Mouse (Mus musculus) heart, adult 18-20 months (tissue): ENCODE measurements around the gene Drd1. TPM values are rescaled to one million over a fixed set of nuclear protein-coding genes. Genes with fewer than 3 reads are reported as not detected.

Source experiments
- DNase-seq, 2 experiments: peaks; one replicate each; pipeline ENCODE4 v3.0.0; 2021 to 2022; ENCODE audit warnings: mixed read lengths in 1 of 2
- long read RNA-seq, 2 experiments: library from polyadenylated mRNA; stranded (forward); transcript quantifications; one replicate each; pipeline ENCODE4 v2.0.0; 2021
- total RNA-seq, 2 experiments: library from RNA; stranded (reverse); gene quantifications; 2 replicates each; pipeline ENCODE4 v1.2.3; 2021

Drd1 gene
- total RNA-seq: under 1 TPM; 0.15 to 0.65 TPM
- long read RNA-seq, experiment 1: 0 reads
- long read RNA-seq, experiment 2: 0 reads

DNA sequence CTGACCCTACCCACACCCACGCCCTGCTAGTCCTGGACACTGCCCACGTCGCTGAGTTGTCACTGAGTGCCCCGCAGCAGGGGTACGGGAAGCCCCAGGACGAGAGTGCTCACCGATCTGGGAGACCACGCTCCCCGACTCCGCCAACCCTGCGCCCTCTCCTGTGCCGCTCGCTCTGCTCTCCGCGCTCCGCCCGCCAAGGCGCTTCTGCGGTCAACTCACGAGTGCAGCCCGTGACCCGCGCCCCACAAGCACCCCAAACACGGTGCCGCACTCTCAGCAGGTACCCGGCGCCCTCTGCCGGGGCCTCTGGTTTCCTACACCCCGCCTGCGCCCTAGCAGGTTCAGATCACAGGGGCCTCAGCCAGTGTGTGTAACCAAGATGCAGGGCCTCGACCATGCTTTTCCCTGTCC is at the start of gene Drd1:
Drd1 (minus strand) TSS at position 258 of the 414 bp plus-strand sequence.
- DNase-seq: peak; percentile 50 to 76

DNA sequence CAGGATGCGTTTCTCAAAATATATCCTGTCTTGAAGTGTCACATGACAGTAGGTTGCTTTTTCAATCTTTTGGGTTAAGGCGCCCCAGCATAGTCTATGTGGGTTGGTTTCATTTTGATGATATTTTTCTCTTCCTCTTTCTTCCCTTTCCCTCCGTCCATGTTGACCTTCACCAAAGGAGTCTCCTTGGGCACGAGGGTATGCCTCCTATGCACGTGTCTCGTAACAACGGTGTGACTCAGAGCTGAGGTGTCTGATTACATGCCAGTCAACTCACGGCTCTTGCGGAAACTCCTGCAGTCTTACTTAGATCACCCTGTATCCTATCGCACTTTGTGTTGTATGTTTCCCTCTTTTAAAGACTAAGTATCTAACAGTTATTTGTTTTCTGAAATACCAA is 48.4 kb upstream of the Drd1 start:
- DNase-seq: no peak

DNA sequence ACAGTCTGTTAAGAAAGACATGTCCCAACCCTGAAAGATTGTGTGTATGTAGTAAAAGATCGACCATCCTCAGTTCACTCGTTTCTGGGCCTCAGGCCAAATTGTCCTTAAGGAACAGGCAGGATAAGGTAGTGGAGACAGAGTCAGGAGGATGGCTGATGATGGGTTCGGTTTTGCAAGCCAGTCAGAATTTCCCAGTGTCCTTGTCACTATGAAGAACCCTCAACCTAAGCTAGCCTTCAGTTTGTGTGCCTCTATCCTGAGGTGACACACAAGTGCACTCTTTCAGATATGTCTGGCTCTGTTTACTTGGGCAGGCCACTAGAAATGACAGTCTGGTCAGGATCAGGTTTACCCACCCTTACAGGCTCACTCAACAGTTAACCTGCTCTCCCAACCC is 47.8 kb upstream of the Drd1 start:
- DNase-seq: no peak

GRCm38 (mm10) chr13:54102061-54102460 is 46.6 kb upstream of the Drd1 start:
- DNase-seq: no peak

- peak; percentile 67 to 83 for DNase-seq
Measured at GRCm38 (mm10) chr13:54101031-54101820, 45.7 kb upstream of the Drd1 start.

GRCm38 (mm10) chr13:54097797-54098196 is 42.3 kb upstream of the Drd1 start:
- no peak for DNase-seq

GRCm38 (mm10) chr13:54097227-54097626 is 41.7 kb upstream of the Drd1 start:
- DNase-seq: no peak

DNA sequence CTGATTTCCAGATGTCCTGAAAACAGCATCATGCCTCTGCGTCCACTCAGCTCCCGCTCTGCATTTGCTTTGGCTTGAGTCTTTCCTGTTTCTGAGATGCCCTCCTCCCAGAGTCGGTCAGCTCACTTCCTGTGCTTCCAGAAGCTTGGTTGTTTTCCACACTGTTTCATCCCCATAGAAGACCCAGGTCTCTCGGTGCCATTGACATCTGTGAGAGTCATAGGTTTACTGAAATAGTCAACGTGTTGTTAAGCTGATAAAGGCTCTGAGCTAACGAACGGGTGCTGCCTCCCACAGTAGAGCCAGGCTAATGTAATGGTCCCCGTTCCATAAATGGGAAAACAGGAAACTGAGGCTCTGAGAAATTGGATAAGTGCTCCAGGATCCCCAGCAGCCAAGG is 40.2 kb upstream of the Drd1 start:
- DNase-seq: no peak

DNA sequence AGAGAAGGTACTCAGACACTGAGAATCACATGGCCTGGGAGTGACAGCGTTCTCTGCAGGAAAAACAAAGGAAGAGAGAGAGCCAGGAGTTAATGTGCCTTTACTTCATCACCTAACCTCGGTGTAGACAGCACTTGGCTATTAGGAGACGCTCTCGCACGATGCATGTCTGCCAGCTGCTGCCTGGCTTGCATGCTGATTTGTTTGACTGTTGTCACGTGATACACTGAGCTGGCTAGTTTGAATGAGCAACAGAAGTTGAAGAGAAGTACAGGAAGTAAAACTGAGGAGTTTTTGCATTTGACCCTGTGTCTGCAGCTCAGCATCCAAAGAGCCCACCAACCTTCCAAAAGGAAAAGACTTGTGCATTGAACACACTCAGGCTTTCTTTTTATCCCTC is 39.5 kb upstream of the Drd1 start:
- DNase-seq: no peak

DNA sequence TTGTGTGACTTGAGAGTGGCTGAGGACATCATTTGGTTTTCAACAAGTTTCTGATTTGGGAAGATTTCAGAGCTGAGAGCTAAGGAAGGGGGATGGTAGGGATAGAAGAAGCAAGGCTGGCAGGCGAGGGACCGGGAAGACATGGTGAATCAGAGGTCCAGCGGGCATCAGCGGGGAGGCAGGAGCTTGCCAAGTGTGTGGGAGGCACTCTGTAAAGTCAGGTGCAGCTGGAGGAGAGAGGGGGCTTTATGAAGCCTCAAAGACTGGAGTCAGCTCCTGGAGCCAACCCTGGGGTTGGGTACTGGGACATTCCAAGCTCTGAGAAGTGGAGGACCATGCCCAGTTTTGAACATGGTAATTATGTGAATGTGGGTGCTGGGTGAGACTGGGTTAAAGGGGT is 38.8 kb upstream of the Drd1 start:
- DNase-seq: no peak

- DNase-seq: no peak
Measured at GRCm38 (mm10) chr13:54091719-54092118, 36.2 kb upstream of the Drd1 start.

DNA sequence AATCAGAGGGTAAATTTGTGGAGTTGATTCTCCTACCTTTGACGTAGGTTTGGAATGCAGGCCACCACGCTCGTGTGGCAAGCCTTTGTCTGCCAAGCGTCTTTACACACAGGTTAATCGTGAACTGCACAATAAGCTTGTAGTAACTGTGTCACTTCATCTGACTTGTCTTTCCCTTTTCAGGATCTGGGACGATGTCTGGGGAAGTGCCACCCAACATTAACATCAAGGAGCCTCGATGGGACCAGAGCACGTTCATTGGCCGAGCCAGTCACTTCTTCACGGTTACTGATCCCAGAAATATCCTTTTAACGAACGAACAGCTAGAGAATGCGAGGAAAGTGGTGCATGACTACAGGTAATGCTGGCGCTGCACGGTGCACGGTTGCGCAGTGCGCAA is 29.8 kb upstream of the Drd1 start:
- no peak for DNase-seq

DNA sequence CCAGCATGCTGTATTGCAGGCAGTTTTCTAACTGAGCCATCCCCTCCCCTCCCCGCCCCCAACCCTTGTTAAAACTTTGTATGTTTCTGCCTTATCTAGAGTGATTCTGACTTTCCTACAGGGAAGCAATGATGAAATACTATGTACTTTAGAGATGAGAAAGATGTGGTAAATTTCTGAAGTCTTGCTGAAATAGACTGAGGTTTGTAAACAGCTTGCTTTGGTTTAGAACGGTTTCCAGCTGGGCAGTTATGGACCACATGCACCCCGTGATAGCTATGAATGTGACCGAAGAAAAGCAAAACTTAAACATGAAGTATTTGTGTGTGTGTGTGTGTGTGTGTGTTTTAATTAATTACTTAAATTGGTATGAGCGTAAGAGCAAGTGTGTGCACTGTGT is 29.3 kb upstream of the Drd1 start:
- DNase-seq: no peak

GRCm38 (mm10) chr13:54084178-54084577 is 28.7 kb upstream of the Drd1 start:
- DNase-seq: no peak

DNA sequence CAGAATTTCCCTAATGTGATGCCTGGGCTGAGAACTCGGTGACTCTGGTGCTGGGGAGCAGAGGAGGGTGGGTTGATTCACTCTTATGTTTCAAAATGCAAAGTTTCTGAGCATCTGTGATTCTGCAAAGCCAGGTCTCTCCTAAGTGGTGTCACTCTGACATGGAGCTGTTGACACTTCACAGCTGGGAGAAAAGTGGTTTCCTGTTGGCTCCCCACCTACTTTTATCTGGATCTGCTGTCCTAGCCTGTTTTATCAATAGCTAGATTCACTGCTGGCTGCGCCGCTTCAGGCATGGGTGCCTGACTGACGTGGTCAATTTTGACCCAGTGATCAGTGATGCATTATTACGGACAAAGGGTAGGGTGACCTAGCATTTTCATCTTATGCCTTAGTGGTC is 27.4 kb upstream of the Drd1 start:
- DNase-seq: no peak

DNA sequence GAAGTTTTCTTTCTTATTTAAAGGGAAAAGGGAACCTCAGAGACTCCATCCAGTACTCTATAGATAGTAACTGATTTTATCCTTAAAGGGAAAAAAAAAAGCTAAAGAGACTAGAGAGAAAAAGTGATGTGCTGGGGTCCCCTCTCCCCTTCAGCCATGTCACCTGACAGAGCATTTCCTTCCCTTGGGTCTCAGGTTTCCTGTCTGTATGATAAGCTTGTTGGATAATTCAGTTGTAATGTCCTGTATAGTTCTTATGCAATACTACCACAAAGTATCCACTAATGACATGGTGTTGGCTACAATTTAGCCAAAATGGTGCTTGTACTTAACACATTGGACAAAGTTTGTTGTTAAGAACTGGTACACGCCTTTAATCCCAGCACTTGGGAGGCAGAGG is 25.3 kb upstream of the Drd1 start:
- no peak for DNase-seq

DNA sequence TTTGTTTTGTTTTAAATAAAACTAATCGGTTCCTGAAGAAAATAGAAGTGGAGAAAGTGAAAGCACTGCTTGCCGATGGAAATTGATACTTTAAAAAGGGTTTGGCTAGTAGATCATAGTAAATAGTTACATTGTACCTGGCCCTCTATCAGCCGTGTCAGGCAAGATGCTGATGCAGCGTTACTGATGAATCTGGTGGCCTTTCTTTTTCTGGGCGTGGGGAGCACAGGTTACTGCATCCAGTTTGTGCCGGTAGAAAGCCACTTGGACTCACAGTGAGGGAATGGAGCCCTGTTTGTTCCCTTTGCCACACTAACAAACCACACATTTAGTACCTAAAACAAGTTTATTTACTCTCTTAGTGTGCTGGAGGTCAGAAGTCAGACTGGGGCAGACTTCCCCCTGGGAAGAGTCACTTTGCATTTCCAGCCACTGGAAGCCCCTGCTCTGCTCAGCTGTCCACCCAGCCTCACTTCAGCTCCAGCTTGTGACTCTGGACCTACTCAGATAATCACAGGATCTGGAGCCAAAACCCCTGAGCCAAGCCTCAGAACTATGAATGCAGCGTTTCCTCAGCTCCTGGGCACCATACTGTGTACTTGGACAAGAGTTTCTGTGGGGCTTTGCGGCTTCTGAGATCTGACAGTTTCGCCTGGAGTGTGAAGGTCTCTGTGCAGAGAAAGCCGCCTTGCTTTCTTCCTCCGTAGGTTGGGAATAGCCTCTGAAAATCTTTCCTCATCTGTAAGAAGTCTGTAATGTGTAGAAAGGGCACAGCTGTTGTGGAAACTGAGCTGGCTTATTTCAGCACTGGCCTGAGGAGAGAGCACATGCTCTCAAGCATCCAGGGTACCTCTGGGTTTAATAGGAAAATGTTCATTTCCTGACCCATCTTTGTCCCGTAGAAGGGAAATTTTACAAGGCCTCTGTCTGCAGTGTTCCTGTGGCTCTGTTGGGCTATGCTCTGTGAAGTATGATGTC is 24.6 kb upstream of the Drd1 start:
- peak; percentile 35 for DNase-seq

GRCm38 (mm10) chr13:54077470-54078174 is 22.1 kb upstream of the Drd1 start:
- DNase-seq: no peak

GRCm38 (mm10) chr13:54076762-54077460 is 21.4 kb upstream of the Drd1 start:
- DNase-seq: no peak

DNA sequence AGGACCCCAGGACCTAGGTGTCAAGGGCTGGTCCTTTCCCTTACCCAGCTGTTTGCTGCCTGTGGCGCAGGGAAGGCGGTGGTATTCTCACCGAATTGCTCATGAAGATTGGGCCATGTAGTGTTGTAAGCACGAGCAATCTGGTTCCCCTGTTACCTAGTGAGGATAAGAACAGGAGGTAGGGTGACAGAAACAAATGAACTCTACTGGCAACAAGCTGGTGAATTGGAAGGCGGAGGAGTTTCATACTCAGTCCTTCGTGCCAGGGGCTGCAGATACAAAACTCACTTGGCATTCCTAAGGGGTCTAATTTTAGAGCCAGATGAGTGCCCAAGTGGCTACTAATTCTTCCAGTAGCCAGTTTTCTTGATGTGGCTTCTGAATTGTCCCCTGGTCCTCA is 20.5 kb upstream of the Drd1 start:
- DNase-seq: no peak

DNA sequence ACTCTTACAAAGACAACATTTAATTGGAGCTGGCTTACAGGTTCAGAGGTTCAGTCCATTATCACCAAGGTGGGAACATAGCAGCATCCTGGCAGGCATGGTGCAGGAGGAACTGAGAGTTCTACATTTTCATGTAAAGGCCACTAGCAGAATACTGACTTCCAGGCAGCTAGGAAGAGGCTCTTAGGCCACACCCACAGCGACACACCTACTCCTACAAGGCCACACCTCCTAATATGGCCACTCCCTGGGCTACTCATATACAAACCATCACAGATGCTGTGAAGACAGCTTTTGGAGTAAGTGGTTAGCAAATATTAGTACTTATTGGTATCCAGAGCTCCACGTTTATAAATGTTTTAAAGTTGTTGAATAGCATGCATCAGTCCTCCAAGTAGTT is 19.9 kb upstream of the Drd1 start:
- DNase-seq: no peak

GRCm38 (mm10) chr13:54073491-54073890 is 18.0 kb upstream of the Drd1 start:
- DNase-seq: no peak
